Mouse (Mus musculus): Measurements from ENCODE around the gene Slc25a28. TPM values are rescaled to one million over a fixed set of nuclear protein-coding genes. Genes with fewer than 3 reads are reported as not detected.

Slc25a28 gene
- polyA plus RNA-seq, 1 experiment = 88.7 TPM

DNA sequence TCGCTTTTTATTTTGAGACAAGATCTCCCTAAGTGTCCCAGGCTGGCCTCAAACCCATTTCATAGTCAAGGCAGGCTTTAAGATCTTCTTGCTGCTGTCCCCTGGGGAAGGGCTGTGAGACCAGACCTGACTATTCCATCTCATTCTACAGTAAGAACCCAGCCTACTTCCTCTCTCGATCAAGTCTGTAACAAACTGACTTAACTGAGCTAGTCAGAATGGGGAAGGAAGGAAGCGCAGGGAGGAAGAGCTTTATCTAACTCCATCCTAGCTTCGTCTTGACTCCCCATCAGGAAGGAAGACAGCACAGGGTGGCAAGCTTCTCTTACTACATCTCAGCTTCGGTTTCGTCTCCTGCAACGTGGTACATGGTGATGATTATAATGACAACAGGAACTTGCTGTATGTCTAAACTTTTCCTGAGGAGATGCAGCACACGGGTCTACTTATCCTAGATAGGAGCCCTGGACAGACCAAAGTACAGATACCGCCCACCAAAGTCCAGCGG is 4.8 kb upstream of the Slc25a28 start:
- Histone ChIP-seq H3K4me1 (replicated peaks; ENCODE audit: control insufficient read depth, insufficient read depth, low read length) (no peaks in the 10 kb centered on the region), H3K27me3 (ENCODE audit: control insufficient read depth, insufficient read depth, low read length) (no peaks in the 10 kb centered on the region), H3K36me3 (ENCODE audit: control insufficient read depth, insufficient read depth, low read length) (no peaks in the 10 kb centered on the region), H3K4me3 (ENCODE audit: control insufficient read depth, insufficient read depth, low read length) (no peak overlapping the region), H3K27ac (ENCODE audit: control insufficient read depth, insufficient read depth, low read length) (no peak overlapping the region)
- TF ChIP-seq POLR2A (IDR thresholded peaks at IDR 0.05; ENCODE audit: control insufficient read depth, extremely low read depth, insufficient read depth, low read length, poor library complexity) = no peak
- TF ChIP-seq CTCF (IDR thresholded peaks at IDR 0.05; ENCODE audit: borderline replicate concordance, control insufficient read depth, extremely low read depth, insufficient read depth, low read length, poor library complexity) = no peak
- no peak for DNase-seq
- WGBS = 38% methylated on average over 10 of the region's 10 CpGs

DNA sequence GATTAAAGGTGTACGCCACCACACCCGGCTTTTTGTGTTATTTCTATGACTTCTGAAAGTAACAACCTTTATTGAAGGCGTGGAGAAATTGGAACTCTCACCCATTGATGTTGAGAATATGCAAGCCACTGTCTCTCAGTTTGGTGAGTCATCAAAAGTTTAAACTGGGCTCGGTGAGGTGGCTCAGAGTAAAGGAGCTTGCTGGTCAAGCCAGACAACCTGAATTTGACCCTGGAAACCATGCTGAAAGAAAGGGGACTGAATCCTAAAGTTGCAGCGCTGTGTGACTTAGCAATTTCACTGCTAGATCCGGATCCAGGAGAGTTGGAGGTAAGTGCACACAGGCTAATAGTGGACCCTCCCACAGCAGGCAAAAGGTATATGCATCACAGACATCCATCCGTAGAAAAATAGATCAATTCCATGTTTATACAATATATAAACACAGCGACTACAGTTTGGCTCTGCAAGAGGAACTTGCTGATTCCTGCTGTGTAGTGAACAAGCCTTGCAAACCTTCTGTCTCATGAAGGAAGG is 3.9 kb upstream of the Slc25a28 start:
- H3K27me3 ChIP-seq (ENCODE audit: control insufficient read depth, insufficient read depth, low read length) = no peaks in the 10 kb centered on the region
- no peak for DNase-seq
- no peak for TF ChIP-seq CTCF (IDR thresholded peaks at IDR 0.05; ENCODE audit: borderline replicate concordance, control insufficient read depth, extremely low read depth, insufficient read depth, low read length, poor library complexity)
- TF ChIP-seq POLR2A (IDR thresholded peaks at IDR 0.05; ENCODE audit: control insufficient read depth, extremely low read depth, insufficient read depth, low read length, poor library complexity) = no peak
- peaks cover under 1% of the 10 kb centered on the region; the same call in 1 of the 2 replicates for H3K4me1 ChIP-seq (replicated peaks; ENCODE audit: control insufficient read depth, insufficient read depth, low read length)
- H3K36me3 ChIP-seq (ENCODE audit: control insufficient read depth, insufficient read depth, low read length) = no peaks in the 10 kb centered on the region
- WGBS = 88% methylated on average over 8 of the region's 8 CpGs
- H3K27ac ChIP-seq (ENCODE audit: control insufficient read depth, insufficient read depth, low read length) = no peak overlapping the region
- no peak overlapping the region for H3K4me3 ChIP-seq (ENCODE audit: control insufficient read depth, insufficient read depth, low read length)

DNA sequence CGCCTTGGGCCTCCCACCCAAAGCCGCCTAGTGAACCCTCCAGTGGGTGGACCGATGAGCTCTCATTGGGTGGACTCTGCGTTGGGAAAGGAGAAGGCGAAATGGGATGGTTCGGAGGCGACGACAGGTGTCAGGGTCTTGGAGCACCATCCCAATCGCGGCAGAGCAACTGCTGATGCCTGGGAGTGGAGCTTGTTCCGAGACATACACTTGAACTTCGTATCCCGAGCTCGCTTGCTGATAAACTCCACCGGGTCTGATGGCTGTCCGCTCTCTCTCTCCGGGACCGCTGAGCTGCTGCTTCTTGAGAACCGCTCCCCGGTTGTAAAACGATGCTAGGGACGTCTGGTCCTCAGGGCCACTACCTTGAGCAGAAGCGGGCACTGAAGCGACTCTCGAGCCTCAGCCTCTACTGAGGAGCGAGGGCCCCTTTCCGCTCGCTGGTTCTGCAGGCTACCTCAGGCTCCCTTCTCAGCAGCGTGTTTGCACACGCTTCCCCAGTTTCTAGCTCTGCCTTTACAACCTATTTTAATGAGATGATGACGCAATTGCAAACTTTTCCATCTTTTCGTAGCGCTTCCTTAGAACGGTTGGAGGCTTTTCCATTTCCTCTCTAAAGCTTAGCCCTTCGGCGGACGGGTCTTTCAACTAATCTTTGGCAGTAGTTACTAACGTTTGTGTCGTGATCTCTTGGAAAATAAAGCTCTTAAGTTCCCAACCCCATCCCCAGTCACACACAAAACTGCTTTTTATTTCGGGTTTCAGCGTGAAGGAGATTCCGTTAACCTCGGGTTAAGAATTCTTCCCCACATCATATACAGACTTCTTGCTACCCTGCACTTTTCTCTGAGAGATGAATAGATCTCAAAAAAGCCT is 1.1 kb upstream of the Slc25a28 start:
- H3K4me1 ChIP-seq (replicated peaks; ENCODE audit: control insufficient read depth, insufficient read depth, low read length) = peaks cover 4% of the 10 kb centered on the region
- WGBS = 2% methylated on average over 43 of the region's 43 CpGs

DNA sequence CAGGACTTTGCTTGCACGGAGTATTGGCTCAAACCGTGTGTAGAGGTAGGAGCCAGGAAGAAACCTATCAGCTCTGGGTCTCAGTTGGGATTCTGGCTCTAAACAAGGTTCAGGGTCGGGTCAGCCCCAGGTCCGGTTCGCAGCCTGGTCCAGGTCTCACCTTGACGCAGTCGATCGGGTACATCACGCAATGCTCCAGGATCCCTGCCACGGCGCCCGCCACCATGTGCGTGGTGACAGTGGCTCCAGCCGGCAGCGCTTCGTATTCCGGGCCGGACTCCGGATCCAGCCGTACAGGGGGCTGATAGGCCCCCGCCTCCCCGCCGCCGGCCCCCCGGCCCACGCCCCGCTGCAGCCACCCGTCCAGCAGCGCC is 378 bp downstream of the Slc25a28 start:
- Histone ChIP-seq H3K4me3 (ENCODE audit: control insufficient read depth, insufficient read depth, low read length) (peak overlapping the region; percentile 79), H3K27me3 (ENCODE audit: control insufficient read depth, insufficient read depth, low read length) (no peaks in the 10 kb centered on the region), H3K4me1 (replicated peaks; ENCODE audit: control insufficient read depth, insufficient read depth, low read length) (peaks cover 4% of the 10 kb centered on the region), H3K27ac (ENCODE audit: control insufficient read depth, insufficient read depth, low read length) (no peak overlapping the region), H3K36me3 (ENCODE audit: control insufficient read depth, insufficient read depth, low read length) (no peaks in the 10 kb centered on the region)
- peak; percentile 50 for DNase-seq
- no peak for TF ChIP-seq CTCF (IDR thresholded peaks at IDR 0.05; ENCODE audit: borderline replicate concordance, control insufficient read depth, extremely low read depth, insufficient read depth, low read length, poor library complexity)
- no peak for TF ChIP-seq POLR2A (IDR thresholded peaks at IDR 0.05; ENCODE audit: control insufficient read depth, extremely low read depth, insufficient read depth, low read length, poor library complexity)
- whole genome bisulfite sequencing = under 1% methylated on average over 27 of the region's 29 CpGs

More for the DNA sequence above, 1.1 kb upstream of the Slc25a28 start:
- H3K36me3 ChIP-seq (ENCODE audit: control insufficient read depth, insufficient read depth, low read length) = no peaks in the 10 kb centered on the region
- peak overlapping the region; percentile 71 for H3K4me3 ChIP-seq (ENCODE audit: control insufficient read depth, insufficient read depth, low read length)
- no peaks in the 10 kb centered on the region for H3K27me3 ChIP-seq (ENCODE audit: control insufficient read depth, insufficient read depth, low read length)
- peak; percentile 30; the same call in 1 of the 2 replicates for TF ChIP-seq CTCF (IDR thresholded peaks at IDR 0.05; ENCODE audit: borderline replicate concordance, control insufficient read depth, extremely low read depth, insufficient read depth, low read length, poor library complexity)
- no peak for TF ChIP-seq POLR2A (IDR thresholded peaks at IDR 0.05; ENCODE audit: control insufficient read depth, extremely low read depth, insufficient read depth, low read length, poor library complexity)
- H3K27ac ChIP-seq (ENCODE audit: control insufficient read depth, insufficient read depth, low read length) = peak overlapping the region; percentile 75
- peak; percentile 52 for DNase-seq

DNA sequence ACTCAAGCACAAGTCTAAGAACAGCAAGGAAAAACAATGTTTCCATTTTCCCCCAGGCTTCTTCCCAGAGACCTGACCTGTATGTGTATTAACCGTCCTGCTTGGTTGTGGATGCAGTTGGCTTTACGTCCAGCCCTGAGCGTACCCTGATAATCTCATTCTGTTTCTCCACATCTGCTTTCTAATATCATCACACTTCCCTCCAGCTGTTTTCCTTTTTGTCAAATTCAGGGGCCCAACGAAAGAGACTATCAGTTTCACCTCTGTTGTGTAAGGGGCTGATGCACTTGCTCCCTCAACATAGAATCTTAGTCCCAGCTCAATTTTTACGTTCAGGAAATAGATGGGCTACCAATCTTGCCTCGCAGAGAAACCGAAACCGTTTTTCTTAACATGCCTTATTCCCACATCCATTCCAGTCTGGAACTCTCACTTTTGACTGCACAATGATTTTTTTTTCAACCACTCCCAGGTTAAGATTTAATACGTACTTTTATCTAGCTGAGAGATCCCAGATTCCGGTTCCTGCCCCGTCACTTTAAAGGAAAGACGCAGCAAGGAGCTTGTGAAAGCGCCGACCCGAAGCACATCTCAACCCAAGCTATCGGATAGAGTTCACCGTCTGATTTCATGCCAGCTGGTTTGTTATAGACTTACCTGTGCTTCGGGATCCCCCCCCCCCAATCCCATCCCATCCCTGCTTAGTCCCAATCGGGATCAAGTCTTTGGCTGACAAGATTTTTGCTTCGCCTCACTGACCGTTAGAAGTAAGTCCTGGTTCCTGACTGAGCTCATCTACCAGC is 967 bp downstream of the Slc25a28 start:
- no peak for TF ChIP-seq POLR2A (IDR thresholded peaks at IDR 0.05; ENCODE audit: control insufficient read depth, extremely low read depth, insufficient read depth, low read length, poor library complexity)
- no peak for TF ChIP-seq CTCF (IDR thresholded peaks at IDR 0.05; ENCODE audit: borderline replicate concordance, control insufficient read depth, extremely low read depth, insufficient read depth, low read length, poor library complexity)
- 2% methylated on average over 21 of the region's 21 CpGs for WGBS
- DNase-seq = peak; percentile 31
- H3K36me3 ChIP-seq (ENCODE audit: control insufficient read depth, insufficient read depth, low read length) = no peaks in the 10 kb centered on the region
- H3K27ac ChIP-seq (ENCODE audit: control insufficient read depth, insufficient read depth, low read length) = no peak overlapping the region
- H3K27me3 ChIP-seq (ENCODE audit: control insufficient read depth, insufficient read depth, low read length) = no peaks in the 10 kb centered on the region
- peak overlapping the region; percentile 79 for H3K4me3 ChIP-seq (ENCODE audit: control insufficient read depth, insufficient read depth, low read length)
- peaks cover 4% of the 10 kb centered on the region for H3K4me1 ChIP-seq (replicated peaks; ENCODE audit: control insufficient read depth, insufficient read depth, low read length)

DNA sequence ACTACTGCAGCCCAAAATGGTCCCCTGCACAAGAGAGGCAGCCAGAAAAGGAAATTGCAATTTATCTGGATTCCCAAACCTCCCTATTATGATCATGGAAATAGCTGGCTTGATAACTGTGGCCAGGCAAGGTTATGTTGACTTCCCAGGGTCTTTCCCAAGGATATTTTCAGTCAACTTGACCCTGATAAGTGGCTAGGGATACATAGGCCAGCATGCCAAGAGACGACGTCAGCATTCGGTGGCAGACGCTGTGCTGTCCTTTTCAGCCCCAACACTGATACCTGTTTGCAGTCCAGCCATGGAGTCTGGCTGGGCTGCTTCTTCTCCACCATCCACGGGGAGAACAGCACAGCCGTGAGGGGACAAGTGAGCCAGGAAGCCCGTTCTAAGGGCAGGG is 3.6 kb downstream of the Slc25a28 start:
- no peak overlapping the region for H3K27ac ChIP-seq (ENCODE audit: control insufficient read depth, insufficient read depth, low read length)
- no peaks in the 10 kb centered on the region for H3K27me3 ChIP-seq (ENCODE audit: control insufficient read depth, insufficient read depth, low read length)
- H3K4me3 ChIP-seq (ENCODE audit: control insufficient read depth, insufficient read depth, low read length) = no peak overlapping the region
- WGBS = 90% methylated on average over 7 of the region's 7 CpGs
- peaks cover 4% of the 10 kb centered on the region for H3K4me1 ChIP-seq (replicated peaks; ENCODE audit: control insufficient read depth, insufficient read depth, low read length)
- H3K36me3 ChIP-seq (ENCODE audit: control insufficient read depth, insufficient read depth, low read length) = no peaks in the 10 kb centered on the region
- TF ChIP-seq POLR2A (IDR thresholded peaks at IDR 0.05; ENCODE audit: control insufficient read depth, extremely low read depth, insufficient read depth, low read length, poor library complexity) (no peak), CTCF (IDR thresholded peaks at IDR 0.05; ENCODE audit: borderline replicate concordance, control insufficient read depth, extremely low read depth, insufficient read depth, low read length, poor library complexity) (no peak)
- DNase-seq = no peak

All from thymus, adult 2 months (tissue).